ENCODE assay signal across 10 mouse cellular contexts in genomic region chr14:122867531-122868285, GRCm38 (mm10). TPM values are rescaled to one million over a fixed set of nuclear protein-coding genes. Genes with fewer than 3 reads are reported as not detected.
A peak's percentile ranks its signal among the peaks of the same experiment; 100 is the strongest.
DNase-seq lines count a peak whose midpoint lies in the region; ATAC-seq lines count a peak whose summit lies in the region.
"Had no signal": no experiment of that assay in that cellular context is flagged by ENCODE, and none has a peak within 500 bp of the region (broad histone marks: within the 10 kb centered on the region; RNA-seq: fewer than 3 reads in every experiment).

No protein-coding gene starts in this region.

- ATAC-seq in midbrain, embryonic 16.5 days: 0 out of 2 replicates have a peak, but pooled peaks have one; percentile 17
- ATAC-seq in midbrain, embryonic 11.5 days (ENCODE audit: low FRiP score): no peak
- ATAC-seq: inflammation-experienced regulatory T-cells, adult 6 months had no signal

- DNase-seq in heart, adult 8-10 months (ENCODE audit: low spot score): peak; percentile 29
- DNase-seq in heart, postnatal 36 days: no peak
- no peak for DNase-seq in midbrain, embryonic 11.5 days (ENCODE audit: low spot score, missing footprints)
- DNase-seq in cerebellum, postnatal 14 days: peak; percentile 39 to 44
- DNase-seq in skeletal muscle tissue, adult 2 months (ENCODE audit: low read depth, low spot score): peak; percentile 15
- no peak for DNase-seq in thymus, postnatal 0 days (ENCODE audit: low spot score)
- DNase-seq: liver had no signal

- H3K4me2 ChIP-seq in midbrain, embryonic 16.5 days (ENCODE audit: low read length): no peak overlapping the region
- H3K4me2 ChIP-seq in midbrain, embryonic 11.5 days: no peak overlapping the region
- H3K4me2 ChIP-seq: embryonic facial prominence, embryonic 15.5 days had no signal

- peaks cover 7% of the 10 kb centered on the region for H3K4me1 ChIP-seq in midbrain, embryonic 16.5 days (ENCODE audit: control insufficient read depth, insufficient read depth, low read length)
- no peaks in the 10 kb centered on the region for H3K4me1 ChIP-seq in midbrain, embryonic 11.5 days (ENCODE audit: control insufficient read depth, insufficient read depth, low read length)

- no peak overlapping the region for H3K9ac ChIP-seq in midbrain, embryonic 16.5 days (ENCODE audit: low read depth, low read length)
- no peak overlapping the region for H3K9ac ChIP-seq in midbrain, embryonic 11.5 days (ENCODE audit: low read length)
- H3K9ac ChIP-seq: embryonic facial prominence, embryonic 15.5 days had no signal

- no peak overlapping the region for H3K27ac ChIP-seq in midbrain, embryonic 16.5 days (ENCODE audit: low read length)
- H3K27ac ChIP-seq in midbrain, embryonic 11.5 days (ENCODE audit: low read depth, low read length): no peak overlapping the region
- H3K27ac ChIP-seq: embryonic facial prominence, embryonic 15.5 days had no signal

- intact Hi-C loops in heart, postnatal 36 days (cut with DNase I): no loop called here

- 80% methylated on average over 4 of the region's 4 CpGs for WGBS in midbrain, embryonic 16.5 days
- 91% methylated on average over 4 of the region's 4 CpGs for WGBS in midbrain, embryonic 11.5 days

- no peaks in the 10 kb centered on the region for H3K27me3 ChIP-seq in midbrain, embryonic 16.5 days (ENCODE audit: control insufficient read depth, insufficient read depth, low read depth, low read length)
- H3K27me3 ChIP-seq in midbrain, embryonic 11.5 days (ENCODE audit: control insufficient read depth, insufficient read depth, low read length): no peaks in the 10 kb centered on the region
- H3K27me3 ChIP-seq: embryonic facial prominence, embryonic 15.5 days had no signal

- no peaks in the 10 kb centered on the region for H3K9me3 ChIP-seq in midbrain, embryonic 16.5 days (replicated peaks; ENCODE audit: control insufficient read depth, low read length, poor library complexity, severe bottlenecking)
- no peaks in the 10 kb centered on the region for H3K9me3 ChIP-seq in midbrain, embryonic 11.5 days (ENCODE audit: control insufficient read depth, low read length)
- H3K9me3 ChIP-seq: embryonic facial prominence, embryonic 15.5 days had no signal

- H3K36me3 ChIP-seq in midbrain, embryonic 16.5 days (ENCODE audit: control insufficient read depth, insufficient read depth, low read length): no peaks in the 10 kb centered on the region
- no peaks in the 10 kb centered on the region for H3K36me3 ChIP-seq in midbrain, embryonic 11.5 days (ENCODE audit: control insufficient read depth, insufficient read depth, low read length)
- H3K36me3 ChIP-seq: embryonic facial prominence, embryonic 15.5 days had no signal

- H3K4me3 ChIP-seq in midbrain, embryonic 16.5 days (ENCODE audit: low read depth, low read length): no peak overlapping the region
- H3K4me3 ChIP-seq in midbrain, embryonic 11.5 days (ENCODE audit: low read depth, low read length): no peak overlapping the region
- H3K4me3 ChIP-seq: embryonic facial prominence, embryonic 15.5 days had no signal

RNA-seq across cellular contexts. Expression of gene Ggact, which starts 45.8 kb away (rescaled TPM):
- 10 to 100 TPM; 27.2 to 33.2 (median 28.1) TPM for total RNA-seq in heart, adult 8-10 months (2022)
- total RNA-seq in heart, postnatal 36 days (2021): 10 to 100 TPM; 23.2 to 25.1 TPM
- polyA plus RNA-seq in midbrain, embryonic 16.5 days (2015; fragmentation: Nextera tagmentation; extraction: Ambion mirVana): 6.8 and 8.7 TPM in 2 replicates
- polyA plus RNA-seq in midbrain, embryonic 11.5 days (2014; fragmentation: Nextera tagmentation; extraction: Ambion mirVana): 5.2 and 5.5 TPM in 2 replicates
- 24.9 and 25.0 TPM in 2 replicates for polyA plus RNA-seq in thymus, postnatal 0 days (2015; fragmentation: Nextera tagmentation; extraction: Ambion mirVana)

Comparison
In these comparisons a context has a peak if more than half of its experiments do, and no peak if none do; other contexts are left out.
1. DNase-seq: peak in heart, adult 8-10 months (single experiment), cerebellum, postnatal 14 days (2 of 2) and skeletal muscle tissue, adult 2 months (single experiment); none in heart, postnatal 36 days (0 of 2), midbrain, embryonic 11.5 days (single experiment) and thymus, postnatal 0 days (single experiment).